Mouse (Mus musculus): Measurements from ENCODE around the gene Micu1.
"Not testable (repeated sequence)": the region's sequence is repeated elsewhere in the genome, so short reads cannot be mapped to it uniquely, and the experiment has no call there.

Micu1 gene

DNA sequence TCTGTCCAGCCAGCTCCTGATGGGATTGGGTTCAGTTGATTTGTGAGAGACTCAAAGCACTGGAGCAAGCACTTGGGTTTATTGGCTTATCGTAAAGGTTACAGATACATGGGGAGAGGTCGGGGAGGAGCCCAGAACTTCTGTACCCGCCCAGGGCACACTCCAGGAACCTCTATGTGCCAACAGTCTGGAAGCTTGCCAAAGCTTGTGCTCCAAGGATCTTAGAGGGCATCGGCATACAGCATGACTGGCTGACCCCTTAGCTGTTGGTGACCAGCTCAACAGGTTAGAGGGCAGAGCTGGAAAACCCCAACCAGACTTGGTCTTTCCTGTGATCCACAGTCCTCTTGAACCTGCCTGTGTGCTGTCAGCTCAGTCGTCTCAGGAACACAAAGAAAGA, 154.9 kb downstream of the Micu1 start:
- in situ Hi-C loops (cut with MboI): no loop called here

GRCm38 (mm10) chr10:59860684-59861083, 158.4 kb downstream of the Micu1 start:
- in situ Hi-C loops (cut with MboI): loop anchor here (10.0 kb wide), 1 partner anchor 556 kb away; no protein-coding TSS in a partner anchor

GRCm38 (mm10) chr10:59861201-59861600, 158.9 kb downstream of the Micu1 start:
- in situ Hi-C loops (cut with MboI): loop anchor here (10.0 kb wide), 1 partner anchor 556 kb away; no protein-coding TSS in a partner anchor

DNA sequence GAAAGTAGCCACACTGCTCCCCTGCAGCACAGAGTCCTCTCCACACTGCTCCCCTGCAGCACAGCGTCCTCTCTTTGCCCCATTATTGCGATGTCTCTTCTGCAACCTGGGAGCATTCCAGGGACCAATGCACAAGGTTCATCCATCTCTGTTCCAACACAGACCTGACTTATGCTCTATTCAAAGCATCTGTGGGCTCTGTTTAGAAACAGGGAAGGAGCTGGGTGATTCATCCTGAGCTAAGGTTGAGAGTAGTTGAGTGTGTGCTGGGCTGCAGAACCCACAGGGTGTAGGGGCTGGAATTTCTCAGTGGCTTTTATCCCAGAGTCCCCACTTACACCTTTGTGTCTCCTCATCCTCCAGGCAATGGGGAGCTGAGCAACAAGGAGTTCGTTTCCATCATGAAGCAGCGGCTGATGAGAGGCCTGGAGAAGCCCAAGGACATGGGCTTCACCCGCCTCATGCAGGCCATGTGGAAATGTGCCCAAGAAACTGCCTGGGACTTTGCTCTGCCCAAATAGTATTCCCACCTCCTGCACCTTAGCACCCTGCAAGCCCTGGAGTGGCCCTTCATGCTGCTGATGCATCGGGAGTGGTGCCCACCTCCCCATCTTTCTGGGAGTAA, 160.7 kb downstream of the Micu1 start:
- in situ Hi-C loops (cut with MboI): loop anchor here (10.0 kb wide), 1 partner anchor 558 kb away; no protein-coding TSS in a partner anchor

DNA sequence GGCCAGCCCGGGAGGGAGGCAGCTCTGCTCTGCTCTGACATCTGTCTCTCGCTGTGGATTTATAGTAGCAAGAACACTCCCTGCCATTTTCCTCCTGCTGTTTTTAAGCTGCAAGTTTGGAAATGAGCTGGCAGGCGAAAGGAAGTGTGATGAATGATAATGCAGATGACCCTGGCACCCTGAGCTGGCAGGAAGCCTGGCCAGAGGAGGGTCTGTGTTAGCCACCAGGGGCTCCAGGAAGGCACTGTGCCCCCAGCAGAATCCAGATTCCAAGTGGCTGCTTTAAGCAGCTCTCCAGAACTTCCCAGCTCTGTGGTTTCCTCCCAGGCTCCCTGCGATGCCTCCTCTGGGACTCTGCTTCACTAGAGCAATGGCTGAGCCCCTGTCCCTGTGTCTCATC, 161.3 kb downstream of the Micu1 start:
- in situ Hi-C loops (cut with MboI): loop anchor here (10.0 kb wide), 1 partner anchor 559 kb away; no protein-coding TSS in a partner anchor

DNA sequence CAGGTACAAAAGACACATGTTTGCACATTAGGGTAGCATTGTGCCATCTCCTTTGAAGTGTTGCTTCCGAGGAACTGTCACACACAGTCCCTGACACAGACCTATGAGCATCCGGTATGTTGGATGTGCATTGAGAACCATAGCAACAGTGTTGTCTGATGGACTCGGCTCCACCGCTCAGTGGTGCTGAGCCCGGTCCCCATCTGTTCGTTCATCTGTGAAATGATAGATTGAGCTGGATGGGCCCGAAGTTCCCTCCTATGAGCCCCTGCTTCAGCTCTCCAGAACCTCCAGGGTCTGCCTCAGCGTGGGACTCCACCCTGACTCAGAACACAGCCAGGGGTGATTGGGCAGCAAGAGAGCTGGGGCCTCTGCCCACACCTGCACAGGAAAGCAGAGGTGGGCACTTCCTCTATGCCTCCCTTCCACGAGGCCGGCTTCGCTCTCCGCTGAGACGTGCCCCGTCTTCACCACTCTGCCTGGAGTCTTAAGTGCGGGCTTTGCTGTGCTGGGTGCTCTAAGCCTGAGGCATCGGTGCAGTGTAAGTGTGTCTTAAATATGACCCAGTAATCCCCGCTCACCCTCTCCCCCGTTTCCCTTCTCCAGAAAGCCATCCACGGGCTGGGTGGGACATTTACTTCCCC, 162.1 kb downstream of the Micu1 start:
- in situ Hi-C loops (cut with MboI): loop anchor here (10.0 kb wide), 1 partner anchor 560 kb away; no protein-coding TSS in a partner anchor

DNA sequence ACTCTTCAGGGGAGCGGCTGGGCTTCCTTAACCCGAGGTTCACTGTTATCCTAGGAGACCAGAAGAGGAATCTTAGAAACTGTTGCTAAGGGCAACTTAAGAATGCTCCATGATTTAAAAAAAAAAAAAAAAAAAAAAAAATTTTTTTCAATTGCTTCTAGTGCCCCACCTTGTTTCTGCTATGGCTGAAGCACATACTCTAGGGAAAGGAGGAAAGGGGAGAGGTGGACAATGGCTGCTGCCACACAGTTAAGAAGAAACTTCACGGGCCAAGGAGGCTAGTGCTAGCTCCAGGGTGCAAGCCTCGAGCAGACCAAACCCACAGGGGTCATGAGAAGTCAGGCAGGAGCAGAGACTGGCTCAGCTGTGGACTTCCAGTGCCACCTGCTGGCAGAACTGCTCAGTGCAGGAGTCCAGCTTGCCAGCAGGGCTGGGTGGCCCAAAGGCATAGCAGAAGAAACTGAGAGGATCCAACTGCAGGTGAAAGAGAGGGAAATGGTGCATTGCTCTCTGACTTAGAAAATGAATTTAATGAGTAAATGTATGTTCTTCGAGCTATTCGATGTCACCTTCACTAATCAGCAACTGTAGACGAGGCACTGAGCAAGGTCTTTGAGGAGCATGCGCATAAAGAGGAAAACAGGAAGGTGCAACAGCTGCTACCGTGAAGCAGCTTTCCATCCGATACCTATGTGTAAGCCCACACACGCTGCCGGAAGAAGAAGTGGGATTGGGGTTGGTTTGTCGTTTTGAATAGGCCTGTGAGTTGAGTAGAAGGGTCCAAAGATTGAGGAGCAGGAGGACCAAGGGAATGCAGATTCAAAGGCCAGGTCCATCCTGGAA, 162.8 kb downstream of the Micu1 start:
- in situ Hi-C loops (cut with MboI): loop anchor here (10.0 kb wide), 1 partner anchor 560 kb away; no protein-coding TSS in a partner anchor

DNA sequence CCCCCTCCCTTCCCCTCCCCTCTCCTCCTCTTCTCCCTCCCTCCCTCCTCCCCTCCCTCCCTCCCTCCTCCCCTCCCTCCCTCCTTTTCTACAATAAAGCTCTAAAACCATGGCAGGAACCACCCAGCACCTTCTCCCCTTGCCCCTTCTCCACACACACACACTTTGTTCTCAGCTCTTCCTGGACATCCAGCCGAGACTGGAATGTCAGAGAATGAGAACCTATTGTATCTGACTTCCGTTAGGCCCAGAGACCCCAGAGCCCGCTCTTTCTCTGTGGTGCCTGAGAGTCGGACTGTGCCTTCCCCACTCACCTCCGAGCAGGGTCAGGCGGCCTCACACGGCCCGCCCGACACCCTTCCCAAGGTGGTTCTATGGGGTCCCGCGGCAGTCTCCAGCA, 166.0 kb downstream of the Micu1 start:
- in situ Hi-C loops (cut with MboI): loop anchor here (10.0 kb wide), 1 partner anchor 563 kb away; no protein-coding TSS in a partner anchor

DNA sequence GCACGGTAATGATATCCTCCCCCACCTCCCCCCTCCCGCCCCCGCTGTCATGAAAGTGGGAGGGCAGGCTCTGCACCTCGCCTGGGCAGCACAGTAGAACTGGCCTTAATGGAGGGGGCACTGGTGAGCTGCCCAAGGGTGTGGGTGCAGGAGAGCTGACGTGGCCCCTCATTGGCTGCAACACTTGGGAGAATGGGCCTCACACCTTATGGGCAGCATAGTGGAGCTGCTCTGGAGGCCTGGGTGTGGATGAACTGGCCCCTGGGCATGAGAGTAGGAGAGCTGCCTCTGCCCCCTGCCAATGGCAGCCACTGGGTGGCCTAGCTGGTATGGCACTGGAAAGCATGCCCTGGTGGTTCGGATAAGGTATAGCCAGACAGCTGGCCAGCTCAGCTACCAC, 167.8 kb downstream of the Micu1 start:
- in situ Hi-C loops (cut with MboI): no loop called here

GRCm38 (mm10) chr10:59872651-59873050, 170.4 kb downstream of the Micu1 start:
- in situ Hi-C loops (cut with MboI): not testable (repeated sequence)

- in situ Hi-C loops (cut with MboI): no loop called here
Observed at GRCm38 (mm10) chr10:59873206-59873605, 170.9 kb downstream of the Micu1 start.

DNA sequence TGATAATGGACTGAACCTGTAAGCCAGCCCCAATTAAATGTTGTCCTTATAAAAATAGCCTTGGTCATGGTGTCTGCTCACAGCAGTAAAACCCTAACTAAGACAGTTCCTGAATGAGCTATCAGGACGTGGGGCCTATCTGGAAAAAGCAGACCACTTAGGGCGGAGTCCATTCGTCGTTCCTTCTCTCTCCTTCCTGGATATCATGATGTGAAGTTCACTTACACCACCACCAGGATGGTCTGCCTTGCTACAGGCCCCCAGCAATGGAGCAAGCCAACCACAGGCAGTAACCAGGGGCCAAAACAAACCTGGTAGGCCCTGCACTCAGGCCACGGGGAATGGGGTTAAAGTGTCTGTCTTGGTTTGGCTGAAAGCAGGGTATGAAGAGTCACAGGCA, 171.3 kb downstream of the Micu1 start:
- in situ Hi-C loops (cut with MboI): no loop called here

DNA sequence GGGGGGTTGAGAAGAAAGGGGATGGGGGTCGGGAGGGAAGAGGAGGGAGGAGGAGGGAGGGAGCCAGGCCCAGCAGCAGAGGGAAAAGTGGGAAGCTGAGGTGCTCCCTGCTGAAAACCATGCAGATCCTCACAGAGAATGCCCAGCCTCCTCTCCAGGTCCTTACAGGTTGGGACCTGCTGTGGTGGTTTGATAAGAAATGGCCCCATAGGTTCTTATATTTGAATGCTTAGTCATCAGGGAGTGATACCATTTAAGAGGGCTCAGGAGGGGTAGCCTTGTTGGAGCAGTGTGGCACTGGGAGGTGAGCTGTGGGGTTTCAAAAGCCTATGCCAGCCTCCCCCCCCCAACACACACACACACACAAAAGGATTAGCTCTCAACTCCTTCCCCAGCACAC, 173.1 kb downstream of the Micu1 start:
- in situ Hi-C loops (cut with MboI): no loop called here

DNA sequence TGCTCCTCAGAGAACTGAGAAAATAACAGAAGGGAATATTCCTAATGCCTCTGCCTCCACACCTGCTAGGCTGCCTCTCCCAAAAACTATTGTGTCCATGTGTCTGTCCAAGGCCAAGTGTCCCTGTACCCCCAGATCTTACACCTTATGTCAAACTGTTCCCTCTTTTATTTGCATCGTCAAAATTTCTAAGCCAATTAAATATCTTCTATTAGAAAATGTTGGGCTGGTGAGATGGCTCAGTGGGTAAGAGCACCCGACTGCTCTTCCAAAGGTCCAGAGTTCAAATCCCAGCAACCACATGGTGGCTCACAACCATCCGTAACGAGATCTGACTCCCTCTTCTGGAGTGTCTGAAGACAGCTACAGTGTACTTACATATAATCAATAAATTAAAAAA, 174.4 kb downstream of the Micu1 start:
- in situ Hi-C loops (cut with MboI): not testable (repeated sequence)

GRCm38 (mm10) chr10:59877421-59878117, 175.3 kb downstream of the Micu1 start:
- in situ Hi-C loops (cut with MboI): no loop called here

GRCm38 (mm10) chr10:59878823-59879222, 176.5 kb downstream of the Micu1 start:
- in situ Hi-C loops (cut with MboI): no loop called here

GRCm38 (mm10) chr10:59879255-59880028, 177.2 kb downstream of the Micu1 start, which contains the start of gene Dnajb12:
TSS of gene Dnajb12 (plus strand) at chr10:59879556.
- in situ Hi-C loops (cut with MboI): no loop called here

DNA sequence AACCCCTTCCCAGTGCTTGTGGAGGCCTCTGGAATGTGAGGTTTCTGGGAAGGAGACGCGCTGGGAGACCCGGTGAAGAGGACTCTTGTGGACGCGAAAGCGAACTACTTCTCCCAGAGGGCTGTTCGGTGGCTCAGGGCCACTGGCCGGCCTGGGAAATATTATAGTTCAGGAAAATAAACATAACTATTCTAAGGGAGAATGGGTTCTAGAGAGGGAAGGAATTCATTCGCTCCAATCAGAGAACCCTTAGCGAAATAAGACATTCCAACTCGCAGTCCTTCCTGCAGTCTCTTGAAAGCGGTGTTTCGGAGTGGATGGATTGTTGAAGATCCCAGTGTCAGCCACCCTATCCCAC, 177.7 kb downstream of the Micu1 start:
- in situ Hi-C loops (cut with MboI): no loop called here

- in situ Hi-C loops (cut with MboI): no loop called here
Observed at GRCm38 (mm10) chr10:59880837-59881236, 178.6 kb downstream of the Micu1 start.

- in situ Hi-C loops (cut with MboI): no loop called here
Observed at GRCm38 (mm10) chr10:59884327-59885173, 182.3 kb downstream of the Micu1 start.
